ENCODE assay signal across 8 mouse cellular contexts in the genomic region with DNA sequence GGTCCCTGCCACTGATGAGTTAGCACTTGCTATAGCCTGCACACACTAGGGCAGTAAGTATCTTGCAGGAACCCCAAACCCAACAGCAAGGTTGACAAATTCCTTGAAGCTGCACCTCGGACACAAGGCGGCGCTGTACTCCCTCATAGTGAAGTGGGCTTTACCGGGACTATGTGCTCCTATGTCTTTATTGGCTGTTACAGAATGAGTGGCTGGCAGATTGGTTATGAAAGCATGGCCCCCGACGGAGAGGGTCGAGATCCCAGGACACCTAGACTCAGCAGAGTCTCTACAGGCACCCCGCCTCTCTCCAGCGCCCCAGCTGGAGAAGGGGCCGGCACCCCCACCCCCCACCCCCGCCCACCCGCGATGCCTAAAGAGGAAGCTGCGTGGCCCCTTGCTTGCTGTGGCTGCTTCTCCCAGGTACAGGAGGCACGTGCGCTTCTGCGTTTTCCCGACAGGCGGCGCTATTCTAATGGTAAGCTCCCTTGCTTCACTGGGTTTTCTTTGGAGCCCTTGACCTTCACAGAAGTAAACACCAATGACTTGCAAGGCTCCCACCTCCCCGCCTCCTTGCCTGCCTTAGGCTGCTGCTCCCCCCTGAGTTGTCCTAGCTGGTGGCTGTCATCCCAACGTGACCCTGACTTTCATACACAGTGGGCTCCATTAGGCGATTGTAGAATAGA. TPM values are rescaled to one million over a fixed set of nuclear protein-coding genes. Genes with fewer than 3 reads are reported as not detected.
DNase-seq lines count a peak whose midpoint lies in the region; ATAC-seq and TF ChIP-seq lines count a peak whose summit lies in the region.
"Had no signal": no experiment of that assay in that cellular context is flagged by ENCODE, and none has a peak within 500 bp of the region (broad histone marks: within the 10 kb centered on the region; RNA-seq: fewer than 3 reads in every experiment).

No protein-coding gene starts in this region.

- H3K4me2 ChIP-seq in forebrain, postnatal 0 days (ENCODE audit: low read depth) = peak overlapping the region; percentile 33; the same call in 1 of the 2 replicates
- H3K4me2 ChIP-seq in hindbrain, postnatal 0 days (ENCODE audit: low read depth, low read length) = peak overlapping the region; percentile 44

- peak; percentile 48; the same call in 1 of the 2 replicates for ATAC-seq in forebrain, postnatal 0 days
- peak; percentile 73 for ATAC-seq in hindbrain, postnatal 0 days
- ATAC-seq in megakaryocyte-erythroid progenitor cell, adult 5-6 weeks (replicated peaks; ENCODE audit: low FRiP score, low TSS enrichment, poor library complexity, severe bottlenecking) = peak; percentile 80

- in situ Hi-C loops in ES-E14 (cut with MboI; ENCODE audit: low sequenced_read_pairs in 2 of 2, unreplicated experiment in 2 of 2) = no loop called here

- H3K36me3 ChIP-seq in ES-E14 (ENCODE audit: control insufficient read depth, insufficient read depth, low read length, poor library complexity, severe bottlenecking) = no peaks in the 10 kb centered on the region
- H3K36me3 ChIP-seq in forebrain, postnatal 0 days (ENCODE audit: insufficient read depth) = no peaks in the 10 kb centered on the region
- H3K36me3 ChIP-seq in hindbrain, postnatal 0 days (ENCODE audit: insufficient read depth, low read length) = no peaks in the 10 kb centered on the region
- no peaks in the 10 kb centered on the region for H3K36me3 ChIP-seq in small intestine, adult 2 months (ENCODE audit: control insufficient read depth, insufficient read depth, low read length)

- H3K4me1 ChIP-seq in ES-E14 (ENCODE audit: control insufficient read depth in 2 of 2, insufficient read depth in 2 of 2, low read length in 2 of 2, poor library complexity in 1 of 2) = peaks cover 0 to 17% of the 10 kb centered on the region in 2 experiments; a peak in 1 of 4 replicates
- no peaks in the 10 kb centered on the region for H3K4me1 ChIP-seq in forebrain, postnatal 0 days (ENCODE audit: insufficient read depth)
- H3K4me1 ChIP-seq in hindbrain, postnatal 0 days (ENCODE audit: insufficient read depth, low read length) = no peaks in the 10 kb centered on the region
- H3K4me1 ChIP-seq in small intestine, adult 2 months (ENCODE audit: control insufficient read depth, insufficient read depth, insufficient read length, low read length) = peaks cover 18% of the 10 kb centered on the region

- H3K4me3 ChIP-seq in ES-E14 (ENCODE audit: insufficient read depth in 1 of 2, low read depth in 1 of 2, low read length in 2 of 2, poor library complexity in 1 of 2, severe bottlenecking in 1 of 2) = peak overlapping the region; percentile 41 to 62; a peak in 3 of 4 replicates
- peak overlapping the region; percentile 9; the same call in 1 of the 2 replicates for H3K4me3 ChIP-seq in forebrain, postnatal 0 days (ENCODE audit: low read depth, low read length)
- peak overlapping the region; percentile 14; the same call in 1 of the 2 replicates for H3K4me3 ChIP-seq in hindbrain, postnatal 0 days (ENCODE audit: low read length)
- peak overlapping the region; percentile 26; the same call in 1 of the 2 replicates for H3K4me3 ChIP-seq in small intestine, adult 2 months (ENCODE audit: low read depth, low read length)

- no peaks in the 10 kb centered on the region; the same call in 1 of the 2 replicates for H3K27me3 ChIP-seq in forebrain, postnatal 0 days (ENCODE audit: insufficient read depth, low read length)
- H3K27me3 ChIP-seq in hindbrain, postnatal 0 days (ENCODE audit: insufficient read depth, low read length) = no peaks in the 10 kb centered on the region
- H3K27me3 ChIP-seq in small intestine, adult 2 months (ENCODE audit: control insufficient read depth, insufficient read depth, low read length) = no peaks in the 10 kb centered on the region

- DNase-seq in ES-E14 (ENCODE audit: low read depth, low spot score) = peak; percentile 85
- DNase-seq in adrenal gland, postnatal 14 days = peak; percentile 90
- DNase-seq in forebrain, postnatal 0 days = peak; percentile 41
- DNase-seq in hindbrain, postnatal 0 days (ENCODE audit: low spot score) = peak; percentile 85
- DNase-seq in left cerebral cortex, postnatal 36 days (ENCODE audit: low spot score in 2 of 2) = peak; percentile 15 to 25

- H3K27ac ChIP-seq in ES-E14 (ENCODE audit: insufficient read depth, low read depth, low read length, poor library complexity, severe bottlenecking) = no peak overlapping the region
- no peak overlapping the region for H3K27ac ChIP-seq in forebrain, postnatal 0 days (ENCODE audit: low read depth, low read length)
- no peak overlapping the region for H3K27ac ChIP-seq in hindbrain, postnatal 0 days
- peak overlapping the region; percentile 30; the same call in 1 of the 2 replicates for H3K27ac ChIP-seq in small intestine, adult 2 months (ENCODE audit: insufficient read depth, low read depth, low read length)

- TF ChIP-seq CTCF in forebrain, postnatal 0 days (IDR thresholded peaks at IDR 0.05; ENCODE audit: low read depth) = peak; percentile 59
- peak; percentile 77 for TF ChIP-seq CTCF in hindbrain, postnatal 0 days (IDR thresholded peaks at IDR 0.05; ENCODE audit: low read depth)
- peak; percentile 77; the same call in 1 of the 2 replicates for TF ChIP-seq CTCF in small intestine, adult 2 months (IDR thresholded peaks at IDR 0.05; ENCODE audit: extremely low read depth, insufficient read length, insufficient replicate concordance, low read depth, low read length)

- no peak overlapping the region for H3K9ac ChIP-seq in ES-E14 (ENCODE audit: insufficient read depth, low read depth, low read length, poor library complexity, severe bottlenecking)
- H3K9ac ChIP-seq in forebrain, postnatal 0 days = no peak overlapping the region
- no peak overlapping the region for H3K9ac ChIP-seq in hindbrain, postnatal 0 days (replicated peaks; ENCODE audit: low read length)

- H3K9me3 ChIP-seq in ES-E14 (ENCODE audit: control insufficient read depth, insufficient read depth, low read depth, low read length) = no peaks in the 10 kb centered on the region
- no peaks in the 10 kb centered on the region for H3K9me3 ChIP-seq in forebrain, postnatal 0 days (ENCODE audit: low read length)
- H3K9me3 ChIP-seq in hindbrain, postnatal 0 days (ENCODE audit: low read length) = no peaks in the 10 kb centered on the region

- intact Hi-C loops in left cerebral cortex, postnatal 36 days (cut with DNase I) = loop anchor here (5.0 kb wide), 1 partner anchor 97 kb away; no protein-coding TSS in a partner anchor

- WGBS in forebrain, postnatal 0 days = 14% methylated on average over 23 of the region's 23 CpGs
- WGBS in hindbrain, postnatal 0 days = 13% methylated on average over 23 of the region's 23 CpGs
- WGBS in small intestine, adult 2 months = 10% methylated on average over 23 of the region's 23 CpGs

- TF ChIP-seq POLR2A in small intestine, adult 2 months (IDR thresholded peaks at IDR 0.05; ENCODE audit: low read depth, low read length) = no peak

TF ChIP-seq in ES-E14, 5 proteins besides CTCF, POLR2A, EP300 and RAD21:
- TF ChIP-seq HCFC1 (IDR thresholded peaks at IDR 0.05; ENCODE audit: borderline replicate concordance, insufficient read depth, low read length) = no peak
- TF ChIP-seq ZNF384 (IDR thresholded peaks at IDR 0.05; ENCODE audit: low read depth, low read length) = no peak
- no peak for TF ChIP-seq CHD2 (IDR thresholded peaks at IDR 0.05; ENCODE audit: low read depth, low read length)
- no peak for TF ChIP-seq MAFK (IDR thresholded peaks at IDR 0.05; ENCODE audit: insufficient read depth, low read depth, low read length)
- 0 out of 2 replicates have a peak, but pooled peaks have one; percentile 18 for TF ChIP-seq ZC3H11A (IDR thresholded peaks at IDR 0.05; ENCODE audit: borderline replicate concordance, low read depth, low read length)

RNA-seq across cellular contexts. Expression of a gene that starts 12.4 kb away (rescaled TPM):
- 0.31 and 0.32 TPM in 2 replicates for total RNA-seq in ES-E14 (2012; rRNA removed)
- total RNA-seq in adrenal gland, postnatal 14 days (2021) = not detected in 2 replicates
- 1.6 TPM in 1 of 2 replicates, not detected in the other for total RNA-seq in forebrain, postnatal 0 days (2014; rRNA removed)
- polyA plus RNA-seq in forebrain, postnatal 0 days (2015; fragmentation: Nextera tagmentation; extraction: Ambion mirVana) = 0.20 TPM in 1 of 2 replicates, not detected in the other
- total RNA-seq in hindbrain, postnatal 0 days (2014; rRNA removed) = 0.42 TPM in 1 of 2 replicates, not detected in the other
- 0.06 and 0.11 TPM in 2 replicates for polyA plus RNA-seq in hindbrain, postnatal 0 days (2015; fragmentation: Nextera tagmentation; extraction: Ambion mirVana)
- not detected for total RNA-seq in left cerebral cortex, postnatal 36 days (2021)
- total RNA-seq in megakaryocyte-erythroid progenitor cell, adult 5-6 weeks (2014; fragmentation: Nextera tagmentation) = 0.30 TPM in 1 of 2 replicates, not detected in the other
- not detected in 2 replicates for total RNA-seq in megakaryocyte-erythroid progenitor cell, adult 5-6 weeks (2017)
- 85.5 and 894 TPM in 2 replicates for polyA plus RNA-seq in small intestine, adult 2 months (2012; rRNA removed)
- total RNA-seq: layer of hippocampus, postnatal 14 days had no signal

RNA-seq across cellular contexts. Expression of a gene that starts 19.0 kb away (rescaled TPM):
- total RNA-seq in ES-E14 (2012; rRNA removed) = 0.74 and 4.7 TPM in 2 replicates
- total RNA-seq in adrenal gland, postnatal 14 days (2021) = 293 and 324 TPM in 2 replicates
- 36.7 and 47.1 TPM in 2 replicates for total RNA-seq in forebrain, postnatal 0 days (2014; rRNA removed)
- 75.3 and 103 TPM in 2 replicates for polyA plus RNA-seq in forebrain, postnatal 0 days (2015; fragmentation: Nextera tagmentation; extraction: Ambion mirVana)
- total RNA-seq in hindbrain, postnatal 0 days (2014; rRNA removed) = 81.9 and 108 TPM in 2 replicates
- polyA plus RNA-seq in hindbrain, postnatal 0 days (2015; fragmentation: Nextera tagmentation; extraction: Ambion mirVana) = 148 and 152 TPM in 2 replicates
- total RNA-seq in left cerebral cortex, postnatal 36 days (2021) = 10 to 100 TPM; 46.4 to 49.6 TPM
- total RNA-seq in megakaryocyte-erythroid progenitor cell, adult 5-6 weeks (2014; fragmentation: Nextera tagmentation) = 6.7 and 12.4 TPM in 2 replicates
- total RNA-seq in megakaryocyte-erythroid progenitor cell, adult 5-6 weeks (2017) = 14.4 and 24.5 TPM in 2 replicates
- polyA plus RNA-seq in small intestine, adult 2 months (2012; rRNA removed) = 118 and 211 TPM in 2 replicates

RNA-seq across cellular contexts. Expression of a gene that starts 19.6 kb away (rescaled TPM):
- 0.90 and 7.8 TPM in 2 replicates for total RNA-seq in ES-E14 (2012; rRNA removed)
- total RNA-seq in adrenal gland, postnatal 14 days (2021) = 139 and 181 TPM in 2 replicates
- 15.4 and 19.7 TPM in 2 replicates for total RNA-seq in forebrain, postnatal 0 days (2014; rRNA removed)
- 18.3 and 24.5 TPM in 2 replicates for polyA plus RNA-seq in forebrain, postnatal 0 days (2015; fragmentation: Nextera tagmentation; extraction: Ambion mirVana)
- total RNA-seq in hindbrain, postnatal 0 days (2014; rRNA removed) = 27.2 and 45.4 TPM in 2 replicates
- polyA plus RNA-seq in hindbrain, postnatal 0 days (2015; fragmentation: Nextera tagmentation; extraction: Ambion mirVana) = 35.8 and 40.1 TPM in 2 replicates
- total RNA-seq in left cerebral cortex, postnatal 36 days (2021) = 10 to 100 TPM; 29.4 to 31.1 TPM
- 5.4 and 11.3 TPM in 2 replicates for total RNA-seq in megakaryocyte-erythroid progenitor cell, adult 5-6 weeks (2014; fragmentation: Nextera tagmentation)
- 5.1 and 31.3 TPM in 2 replicates for total RNA-seq in megakaryocyte-erythroid progenitor cell, adult 5-6 weeks (2017)
- 52.3 and 84.3 TPM in 2 replicates for polyA plus RNA-seq in small intestine, adult 2 months (2012; rRNA removed)

Comparison
In these comparisons a context has a peak if more than half of its experiments do, and no peak if none do; other contexts are left out.
1. DNase-seq: peak in every context shown above with its lines; median percentile 90 in adrenal gland, postnatal 14 days; 85 in ES-E14; 85 in hindbrain, postnatal 0 days; 41 in forebrain, postnatal 0 days; 20 in left cerebral cortex, postnatal 36 days.